Mouse (Mus musculus) thymus, adult 18-20 months (tissue): ENCODE data around the gene Kalrn.
A peak's percentile ranks its signal among the peaks of the same experiment; 100 is the strongest.

Source experiments
- DNase-seq, 2 experiments: peaks; one replicate each; pipeline ENCODE4 v3.0.0; 2022; ENCODE audit warnings: mixed read lengths in 2 of 2

Kalrn gene

DNA sequence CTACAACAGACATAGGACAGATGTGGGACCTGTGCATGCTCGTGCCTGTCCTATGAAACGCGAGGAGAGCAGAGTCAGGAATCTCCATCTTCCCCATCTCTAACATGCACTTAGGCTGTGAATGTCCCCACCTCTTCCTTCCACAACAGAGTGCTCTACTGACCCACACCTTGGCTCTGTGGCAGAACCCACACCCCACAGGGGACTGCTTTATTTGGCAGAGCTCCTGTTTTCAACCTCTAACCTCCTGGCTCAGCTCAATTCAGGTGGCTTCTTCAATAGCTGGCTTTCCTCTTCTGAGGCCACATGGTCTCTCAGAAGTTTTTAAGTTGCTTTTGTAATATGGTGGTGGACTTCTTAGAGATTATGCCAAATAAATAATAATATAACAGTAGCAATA is 567.3 kb downstream of the Kalrn start:
- no peak for DNase-seq

DNA sequence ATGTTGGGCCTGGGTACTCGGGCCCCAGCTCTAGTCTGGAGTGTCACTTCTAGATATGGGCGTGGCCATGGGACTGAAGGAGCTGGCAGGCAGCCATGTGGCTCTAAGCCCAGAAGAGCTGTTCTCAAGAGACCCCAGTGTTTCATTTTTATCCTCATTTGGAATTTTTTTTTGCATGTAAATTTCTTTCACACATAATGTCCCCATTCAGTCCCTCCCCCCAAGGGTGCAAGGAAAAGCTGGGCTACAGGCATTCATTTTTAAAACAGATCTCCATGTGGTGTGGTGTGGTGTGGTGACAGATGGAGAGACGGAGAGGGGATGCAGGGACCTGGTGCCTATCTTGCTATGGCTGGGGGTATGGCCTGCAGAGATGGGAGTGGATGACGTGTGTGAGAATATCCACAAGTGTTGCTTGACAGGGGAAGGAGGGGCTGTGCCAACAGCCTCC is 569.2 kb downstream of the Kalrn start:
- no peak for DNase-seq

DNA sequence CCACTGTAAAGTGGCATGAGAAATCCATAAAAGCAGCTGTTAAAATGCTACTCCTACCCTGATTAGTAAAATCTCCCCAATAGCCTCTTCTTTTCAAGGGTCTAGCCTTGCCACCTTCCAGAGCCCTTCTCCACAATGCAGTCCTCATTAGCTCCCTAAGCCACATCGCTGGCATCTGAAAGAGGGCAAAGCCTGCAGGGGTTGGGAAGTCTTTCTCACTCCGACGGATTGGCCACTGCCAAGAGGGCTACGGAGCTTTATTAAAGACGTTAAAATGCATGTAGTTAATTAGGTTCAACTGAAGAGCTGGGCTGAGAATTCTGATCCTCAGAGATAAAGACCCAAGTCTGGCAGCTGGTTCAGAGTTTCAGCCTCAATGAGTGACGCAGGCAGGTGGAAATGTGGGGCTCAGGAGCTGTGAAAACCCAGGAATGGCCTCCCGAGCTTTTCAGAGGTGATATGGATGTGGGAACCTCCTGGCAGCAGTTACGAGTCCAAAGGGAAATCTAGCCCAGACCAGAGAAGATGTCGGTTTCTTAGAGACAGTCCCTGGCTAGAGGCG is 569.7 kb downstream of the Kalrn start:
- no peak for DNase-seq

DNA sequence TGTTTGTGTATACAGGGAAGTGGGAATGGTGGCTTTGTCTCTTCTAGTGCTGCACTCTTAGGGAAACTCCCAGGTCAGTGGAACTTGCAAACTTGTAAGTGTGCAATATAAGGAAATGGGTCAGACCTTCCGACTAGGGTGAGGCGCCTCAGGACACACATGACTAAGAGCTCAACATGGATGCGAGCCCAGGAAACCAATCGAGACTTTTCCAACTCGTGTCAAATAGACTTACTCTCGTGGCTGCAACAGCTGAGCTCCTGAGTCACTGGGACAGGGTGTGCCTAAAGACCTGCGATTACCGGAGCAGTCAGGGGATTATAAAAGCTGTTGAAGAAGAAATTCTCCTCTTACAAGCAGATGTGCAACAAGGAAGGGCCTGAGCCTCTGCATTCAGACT is 572.6 kb downstream of the Kalrn start:
- no peak for DNase-seq

DNA sequence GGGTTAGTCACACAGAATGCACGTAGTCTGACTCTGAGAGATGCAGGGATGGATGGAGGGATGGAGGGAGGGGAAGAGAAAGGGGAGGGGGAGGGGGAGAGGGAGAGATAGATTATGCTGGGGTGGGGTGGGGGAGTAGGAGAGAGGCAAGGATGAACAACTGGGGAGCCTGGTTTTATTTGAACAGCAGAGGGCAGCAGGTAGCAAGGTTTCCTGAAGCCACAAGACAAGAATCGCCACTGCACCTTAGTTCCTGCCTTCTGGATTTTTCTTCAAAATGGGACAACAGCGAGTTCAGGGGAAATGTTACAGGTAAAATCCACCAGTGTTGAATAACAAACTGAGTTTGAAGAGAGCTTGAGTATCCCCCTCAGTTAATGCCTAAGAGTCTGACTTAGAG is 573.9 kb downstream of the Kalrn start:
- DNase-seq, result no peak

DNA sequence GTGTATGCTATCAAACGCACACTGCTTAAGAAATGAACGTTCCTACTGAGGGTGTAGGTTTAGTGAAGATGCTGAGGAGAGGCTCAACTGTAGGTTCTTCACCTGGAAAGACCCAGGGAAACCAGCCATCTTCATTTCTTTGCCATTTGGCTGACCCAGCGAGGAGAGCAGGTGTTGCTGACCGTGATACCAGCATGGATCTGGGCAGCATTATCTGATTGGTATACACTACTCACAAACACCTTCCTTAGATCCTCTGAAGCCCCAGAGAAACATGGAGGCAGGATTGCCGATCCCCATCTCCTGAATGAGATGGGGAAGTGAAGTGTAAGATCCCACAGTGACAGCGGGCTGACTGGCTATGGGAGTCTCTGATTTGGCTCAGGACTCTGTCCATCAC is 575.3 kb downstream of the Kalrn start:
- DNase-seq, result no peak

DNA sequence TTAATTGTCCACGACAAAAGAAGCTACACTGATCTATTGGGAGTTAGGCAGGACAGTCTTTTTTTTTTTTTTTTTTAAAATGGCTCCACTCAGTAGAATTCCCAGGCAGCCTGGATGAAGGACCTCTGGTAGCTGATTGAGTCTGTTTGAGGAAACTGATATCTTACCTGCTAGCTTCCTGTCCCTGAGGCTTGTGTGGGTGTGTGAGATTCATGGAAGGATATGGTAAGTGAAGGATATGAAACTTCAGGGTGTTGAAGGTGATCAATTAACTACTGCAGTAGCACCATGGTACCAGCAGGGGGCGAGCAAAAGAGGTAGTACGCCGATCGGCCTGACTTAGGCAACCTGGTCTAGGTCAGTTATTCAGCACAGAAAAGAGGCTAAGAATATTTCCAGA is 577.3 kb downstream of the Kalrn start:
- DNase-seq, result peak; percentile 12 to 17

DNA sequence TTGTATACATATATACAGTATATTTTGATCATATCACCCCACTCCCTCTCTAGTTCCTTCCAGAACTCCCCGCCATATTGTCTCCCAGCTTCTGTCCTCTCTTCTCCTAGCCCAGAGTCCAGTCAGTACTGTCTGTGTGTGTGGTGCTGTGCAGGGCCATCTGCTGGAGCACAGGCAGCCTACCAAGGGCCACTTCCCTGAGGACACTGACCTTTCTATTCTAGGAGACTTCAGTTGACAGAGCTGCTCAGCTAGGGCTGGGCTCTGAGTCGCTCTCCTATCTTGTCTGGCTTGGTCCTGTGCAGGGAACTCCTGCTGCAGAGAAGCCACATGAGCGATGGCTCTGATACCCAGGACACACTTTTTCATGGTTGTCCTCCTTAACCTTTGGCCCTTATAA is 577.8 kb downstream of the Kalrn start:
- no peak for DNase-seq

DNA sequence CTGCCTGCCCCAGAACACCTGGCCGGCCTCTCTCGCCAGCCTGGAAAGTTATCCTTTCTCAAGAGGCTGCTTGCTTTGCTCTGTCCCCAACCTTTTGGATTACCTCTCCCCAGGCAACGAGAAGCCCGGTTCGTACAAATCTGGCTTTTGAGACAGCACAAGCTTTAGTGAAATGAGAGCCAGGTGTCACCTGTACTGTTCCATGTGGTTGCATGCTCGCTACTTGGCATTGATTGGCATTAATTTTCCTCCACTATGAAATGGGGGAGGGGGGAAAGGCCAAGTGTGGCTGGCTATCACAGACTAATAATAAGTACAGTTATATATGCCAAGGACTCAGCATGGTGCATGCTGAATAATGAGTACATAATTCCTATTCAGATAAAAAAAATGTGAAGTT is 579.0 kb downstream of the Kalrn start:
- no peak for DNase-seq

DNA sequence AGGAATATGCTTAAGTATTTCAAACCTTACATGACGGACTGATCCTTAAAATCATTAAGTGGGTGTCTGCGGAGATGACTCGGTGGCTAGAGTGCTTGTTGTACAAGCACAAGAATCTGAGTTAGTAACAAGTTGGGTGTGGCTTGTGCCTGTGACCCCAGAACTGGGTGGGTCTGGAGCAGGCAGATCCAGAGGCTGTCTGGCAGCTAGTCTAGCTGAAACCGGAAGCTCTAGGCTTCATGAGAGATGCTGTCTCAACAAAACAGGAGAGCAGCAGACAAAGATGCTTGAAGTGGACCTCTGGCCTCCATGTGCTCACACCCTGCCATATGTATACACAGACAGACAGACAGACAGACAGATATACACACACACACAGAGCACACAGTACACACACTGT is 582.6 kb downstream of the Kalrn start:
- DNase-seq, result no peak

DNA sequence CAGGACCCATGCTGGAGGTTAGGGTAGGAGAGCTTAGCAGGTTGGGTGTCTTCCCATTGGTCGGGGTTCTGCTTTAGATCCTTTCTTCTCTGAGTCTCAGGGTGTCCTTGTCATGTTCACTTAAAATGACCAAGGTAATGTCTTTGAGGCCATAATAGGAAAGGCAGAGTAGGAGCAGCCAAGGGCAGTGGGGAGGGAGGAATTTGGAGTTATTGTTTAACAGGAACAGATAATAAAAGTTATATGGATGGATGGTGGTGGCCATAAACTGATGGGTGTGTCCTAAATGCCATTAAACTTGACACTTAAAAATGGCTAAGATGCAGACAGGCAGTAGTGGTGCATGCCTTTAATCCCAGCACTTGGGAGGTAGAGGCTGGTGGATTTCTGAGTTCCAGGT is 584.2 kb downstream of the Kalrn start:
- DNase-seq, result no peak

DNA sequence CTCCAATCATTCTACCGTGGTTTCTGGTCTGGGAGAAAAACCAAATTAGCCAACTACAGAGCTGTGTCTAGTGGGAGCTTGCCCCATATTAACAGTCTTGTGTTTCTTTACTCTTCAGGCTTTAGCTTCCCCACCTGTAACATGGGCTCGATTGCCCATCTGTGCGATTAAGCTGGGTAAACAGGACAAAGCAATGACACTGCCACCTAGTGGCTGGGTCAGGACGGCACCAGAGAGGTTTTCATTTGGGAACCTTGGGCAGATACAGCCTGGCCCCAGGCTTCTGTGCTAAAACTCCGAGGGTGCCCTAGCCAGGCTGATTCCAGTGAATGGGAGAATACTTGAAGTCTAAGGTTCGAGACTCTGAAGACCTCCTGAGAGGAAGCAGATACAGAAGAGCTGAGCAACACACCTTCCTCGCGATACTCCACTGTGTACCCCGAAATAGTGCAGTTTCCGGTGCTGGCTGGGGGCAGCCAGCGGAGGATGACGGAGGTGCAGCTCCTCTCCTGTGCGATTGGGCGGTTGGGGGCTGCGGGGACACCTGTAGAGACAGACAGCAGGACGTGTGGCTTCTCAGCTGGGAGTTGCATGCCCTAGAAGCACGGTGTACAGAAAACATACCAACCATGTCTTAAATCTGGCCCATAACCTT is 584.8 kb downstream of the Kalrn start:
- DNase-seq, result peak; percentile 12 to 15

DNA sequence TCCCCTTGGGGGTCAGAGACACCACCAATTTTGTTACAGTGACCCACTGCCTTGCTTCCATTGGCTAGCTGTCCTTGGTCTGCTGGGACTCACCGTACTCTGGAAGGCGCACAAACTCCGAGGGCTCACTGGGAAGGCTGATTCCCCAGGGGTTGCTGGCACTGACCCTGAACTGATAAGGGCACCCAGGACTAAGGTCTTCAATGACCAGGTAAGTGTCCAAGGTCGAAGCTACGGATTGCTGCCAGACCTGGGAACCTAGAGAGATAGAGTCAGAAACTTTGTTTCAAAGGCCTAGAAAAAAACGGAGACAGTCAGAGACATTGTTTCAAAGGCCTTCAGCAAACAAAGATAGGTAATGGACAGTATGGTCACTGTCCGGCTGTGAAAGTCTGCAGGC is 586.3 kb downstream of the Kalrn start:
- DNase-seq, result no peak

DNA sequence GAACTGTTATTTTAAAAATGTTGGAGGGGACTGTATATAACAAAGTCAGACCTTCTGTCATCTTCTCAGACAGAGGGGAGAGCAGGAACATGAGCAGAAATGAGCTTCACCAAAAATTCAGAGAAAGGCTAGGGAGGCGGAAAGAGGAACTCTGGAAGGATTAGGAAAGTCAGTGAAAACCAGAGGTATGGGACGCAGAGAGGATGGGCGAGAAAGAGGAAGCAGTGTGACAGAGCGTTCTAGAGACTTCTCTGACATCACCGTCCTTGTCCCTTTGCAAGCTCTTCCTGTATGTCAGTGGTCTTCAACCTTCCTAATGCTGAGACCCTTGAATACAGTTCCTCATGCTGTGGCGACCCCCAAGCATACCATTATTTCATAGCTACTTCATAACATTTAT is 588.0 kb downstream of the Kalrn start:
- DNase-seq, result no peak

DNA sequence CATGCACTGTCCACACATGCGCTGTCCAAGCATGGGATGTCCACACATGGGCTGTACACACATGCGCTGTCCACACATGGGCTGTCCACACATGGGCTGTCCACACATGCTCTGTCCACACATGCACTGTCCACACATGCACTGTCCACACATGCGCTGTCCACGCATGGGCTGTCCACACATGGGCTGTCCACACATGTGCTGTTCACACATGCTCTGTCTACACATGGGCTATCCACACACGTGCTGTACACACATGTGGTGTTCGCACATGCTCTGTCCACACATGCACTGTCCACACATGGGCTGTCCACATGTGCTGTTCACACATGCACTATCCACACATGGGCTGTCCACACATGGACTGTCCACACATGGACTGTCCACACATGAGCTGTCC is 589.6 kb downstream of the Kalrn start:
- no peak for DNase-seq

DNA sequence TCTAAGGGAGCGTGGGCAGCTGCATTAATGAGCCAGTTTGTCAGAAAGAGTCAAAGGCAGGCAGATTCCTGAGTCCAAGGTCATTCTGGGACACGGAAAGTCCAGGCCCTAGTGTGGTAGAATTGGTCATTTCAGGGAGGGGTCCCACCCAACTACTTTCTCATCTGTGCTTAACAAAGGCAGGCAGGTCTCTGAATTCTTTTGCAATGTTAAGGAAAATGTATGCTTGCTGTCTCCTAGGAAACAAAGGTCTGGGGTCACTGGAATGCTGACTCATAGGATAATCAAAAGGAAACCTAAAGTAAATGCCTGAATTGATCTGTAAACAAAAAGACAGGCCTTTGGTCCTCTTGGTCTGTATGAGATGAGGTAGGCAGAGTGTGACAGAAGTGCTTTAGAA is 593.5 kb downstream of the Kalrn start:
- no peak for DNase-seq

DNA sequence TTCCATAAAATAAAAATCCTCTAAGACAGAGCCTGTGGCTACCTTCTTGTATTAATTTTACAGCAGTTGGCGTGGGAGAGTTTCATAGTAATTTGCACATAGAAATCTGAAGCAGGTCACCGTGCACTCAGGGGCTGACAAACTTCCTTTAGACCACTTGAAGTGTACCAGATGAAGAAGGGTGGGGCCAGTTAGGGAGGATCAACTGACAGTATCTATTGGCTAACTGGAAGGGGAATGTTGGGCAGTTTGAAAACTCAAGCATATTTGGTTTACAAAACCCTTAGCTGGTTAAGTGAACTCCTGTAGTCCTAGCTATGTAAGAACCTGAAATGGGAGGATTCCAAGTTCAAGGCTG is 606.1 kb downstream of the Kalrn start:
- DNase-seq, result no peak

DNA sequence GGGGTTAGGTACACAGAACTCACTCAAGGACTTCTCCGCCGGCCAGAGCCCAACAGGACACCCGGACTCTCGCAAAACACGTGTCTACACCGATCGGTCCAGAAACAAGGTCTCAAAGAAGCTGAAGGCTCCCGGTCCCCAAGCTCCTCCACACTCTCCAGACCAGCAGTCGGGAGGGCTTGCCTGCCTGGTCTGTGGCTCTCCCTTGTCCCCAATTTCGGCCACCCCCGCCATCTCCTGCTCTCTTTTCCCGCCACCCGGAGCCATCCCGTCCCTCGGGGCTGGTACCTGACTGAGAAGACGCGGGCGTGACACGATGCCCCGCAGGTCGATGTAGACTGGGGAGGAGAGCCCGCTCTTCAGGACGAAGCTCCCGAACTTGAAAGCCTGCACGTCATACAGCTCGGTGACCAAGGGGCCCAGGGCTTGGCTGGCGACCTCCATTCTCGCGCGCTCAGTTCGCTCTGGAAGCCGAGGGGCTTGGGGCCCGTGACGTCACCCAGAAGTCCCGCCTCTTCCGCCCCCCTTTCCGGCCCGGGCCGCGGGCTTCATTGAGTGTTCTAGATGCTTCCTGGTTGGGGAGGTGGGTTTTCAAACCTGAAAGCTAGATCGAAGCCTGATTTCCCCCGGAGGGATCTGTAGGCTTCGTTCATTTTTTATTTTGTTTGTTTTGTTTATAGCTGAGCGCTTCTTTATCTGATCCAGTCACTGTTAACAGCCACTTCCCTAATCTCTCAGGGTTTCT is 606.6 kb downstream of the Kalrn start, which contains the start of gene Umps:
Umps (minus strand) TSS at position 501 of the 745 bp plus-strand sequence.
- peak; percentile 78 to 83 for DNase-seq

DNA sequence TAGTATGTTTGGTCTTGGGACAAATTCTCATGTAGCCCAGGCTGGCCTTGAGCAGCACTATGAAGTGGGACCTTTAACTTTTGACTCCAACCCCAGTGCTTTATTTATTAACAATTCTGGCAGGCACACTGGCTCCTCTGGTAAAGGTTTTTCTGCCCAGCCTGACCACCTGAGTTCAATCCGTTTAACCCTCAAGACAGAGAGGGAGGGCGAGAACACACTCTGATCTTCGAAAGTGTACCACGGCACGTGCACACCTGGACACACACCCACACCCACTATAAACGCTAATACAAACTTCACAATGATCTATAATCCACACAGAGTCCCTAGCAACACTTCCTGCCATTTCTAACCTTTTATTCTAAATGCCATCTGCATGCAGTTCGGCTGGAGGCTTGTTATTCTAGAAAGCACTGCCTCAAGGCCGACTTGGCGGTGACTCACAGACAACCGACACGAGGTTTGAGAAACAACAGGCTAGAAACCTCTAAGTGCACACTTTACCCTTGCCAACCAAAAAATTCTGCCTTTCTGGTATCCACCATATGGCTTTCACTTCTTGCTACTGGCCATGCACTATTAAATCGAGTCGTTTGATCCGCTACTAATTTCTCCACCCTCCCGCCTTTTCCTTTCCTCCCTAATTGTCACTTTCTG is 607.3 kb downstream of the Kalrn start:
- DNase-seq, result no peak

DNA sequence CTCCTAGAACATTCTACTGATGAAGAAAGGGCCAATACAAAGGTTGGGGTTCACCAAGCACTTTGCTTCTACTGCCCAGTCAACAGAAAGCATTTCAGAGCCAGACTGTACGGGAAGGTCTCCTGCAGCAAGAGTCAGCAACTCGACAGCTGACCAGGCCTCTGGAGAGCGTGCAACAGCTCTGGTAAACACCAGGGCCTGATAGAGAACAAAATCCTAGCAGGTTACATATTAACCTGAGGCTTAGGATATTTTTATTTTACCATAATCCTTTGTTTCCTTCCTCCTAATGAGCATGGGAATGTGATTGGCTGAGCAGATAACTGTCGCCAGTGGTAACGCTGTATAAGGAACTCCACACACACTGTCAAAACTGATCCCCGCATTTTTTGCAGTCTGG is 609.8 kb downstream of the Kalrn start:
- no peak for DNase-seq

DNA sequence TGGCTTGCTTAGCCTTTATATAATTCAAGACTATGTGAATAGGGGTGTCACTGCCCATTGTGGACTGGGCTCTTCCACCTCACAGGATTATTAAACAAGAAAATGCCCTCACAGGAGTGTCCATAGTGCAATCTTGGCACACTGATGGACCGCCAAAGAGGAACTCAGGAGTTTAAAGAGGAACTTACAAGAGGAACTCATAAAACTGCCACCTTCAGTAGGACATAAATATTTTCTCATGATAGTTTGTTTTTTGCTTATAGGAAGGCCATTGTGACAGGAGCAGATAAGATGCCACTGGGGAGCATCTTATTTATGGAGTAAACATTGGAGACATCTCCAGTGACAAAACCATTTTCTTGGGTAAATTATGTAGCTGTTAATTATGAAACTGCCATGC is 618.5 kb downstream of the Kalrn start:
- no peak for DNase-seq

DNA sequence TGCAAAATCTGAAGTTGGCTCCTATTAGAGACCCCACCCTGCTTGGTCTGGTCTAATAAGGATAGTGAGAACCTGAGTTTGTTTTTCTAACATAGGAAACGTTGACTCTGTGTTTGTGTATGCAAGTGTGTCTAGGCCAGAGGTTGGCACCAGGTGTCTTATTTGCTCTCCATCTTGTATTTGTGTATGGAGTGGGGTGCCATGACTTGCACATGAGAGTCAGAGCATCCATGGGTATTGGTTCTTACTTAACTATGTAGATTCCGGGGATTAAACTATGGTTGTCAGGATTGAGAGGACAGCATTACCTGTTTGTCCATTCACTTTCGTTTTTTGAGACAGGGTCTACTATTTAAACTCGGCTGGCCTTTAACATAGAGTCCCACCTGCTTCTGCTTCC is 620.3 kb downstream of the Kalrn start:
- no peak for DNase-seq

DNA sequence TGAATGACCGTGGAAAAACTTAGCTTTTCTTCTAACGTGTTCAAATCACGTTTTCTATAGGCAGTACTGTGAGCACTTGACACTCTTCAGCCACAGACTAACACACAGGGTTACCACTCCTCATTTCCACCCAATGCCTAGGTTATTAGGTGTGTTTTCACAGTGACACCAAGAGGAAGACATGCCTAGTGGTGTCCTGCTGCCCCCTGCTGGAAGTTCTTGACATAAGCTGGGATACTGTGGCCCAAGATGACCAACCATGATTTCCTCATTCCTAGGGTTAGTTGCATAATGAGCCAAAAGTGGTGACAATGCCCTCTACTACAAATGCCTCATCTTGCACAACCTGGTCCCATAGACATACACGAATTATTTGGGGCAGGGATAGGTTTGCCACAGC is 622.5 kb downstream of the Kalrn start:
- DNase-seq, result peak; percentile 28 to 48

DNA sequence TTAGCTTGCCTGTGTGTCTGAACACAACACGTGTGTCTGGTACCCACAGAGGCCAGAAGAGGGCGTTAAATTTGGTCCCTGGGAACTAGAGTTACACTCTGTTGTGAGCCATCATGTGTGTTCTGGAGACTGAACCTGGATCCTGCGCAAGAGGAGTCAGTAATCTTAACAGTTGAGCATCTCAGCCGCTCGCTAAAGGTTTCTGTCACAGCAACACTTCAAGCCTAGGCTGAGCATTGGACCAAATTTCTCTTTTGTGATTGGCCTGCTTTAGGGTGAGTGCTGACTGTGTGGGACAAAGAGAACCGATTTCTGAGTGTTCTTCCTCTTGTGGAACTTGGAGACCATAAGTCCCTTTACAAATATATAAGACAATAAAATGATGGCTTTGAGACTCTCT is 622.9 kb downstream of the Kalrn start:
- DNase-seq, result no peak
